Mouse (Mus musculus) liver, embryonic 14.5 days (tissue): Measurements from ENCODE around the gene Lcmt1.

Source experiments
- CTCF ChIP-seq: IDR thresholded peaks from 2 replicates; pipeline ENCODE4 v1.5.1; 2016; ENCODE audit warnings: antibody characterized with exemption, low read depth, control low read depth
- EP300 ChIP-seq: IDR thresholded peaks from 2 replicates; pipeline ENCODE4 v1.6.1; 2016; ENCODE audit warnings: antibody characterized with exemption, low read depth

GRCm38 (mm10) chr7:123429624-123430410 is 60.2 kb downstream of the Lcmt1 start:
- TF ChIP-seq EP300 (no peak), CTCF (no peak)
